In genomic region chr3:59140941-59141340, GRCm38 (mm10) we compare ENCODE assay signal across 25 mouse cellular contexts. TPM values are rescaled to one million over a fixed set of nuclear protein-coding genes. Genes with fewer than 3 reads are reported as not detected.
A peak's percentile ranks its signal among the peaks of the same experiment; 100 is the strongest.
DNase-seq lines count a peak whose midpoint lies in the region; ATAC-seq and TF ChIP-seq lines count a peak whose summit lies in the region.
"Not testable (repeated sequence)": the region's sequence is repeated elsewhere in the genome, so short reads cannot be mapped to it uniquely, and the experiment has no call there.
"Had no signal": no experiment of that assay in that cellular context is flagged by ENCODE, and none has a peak within 500 bp of the region (broad histone marks: within the 10 kb centered on the region; RNA-seq: fewer than 3 reads in every experiment).

No protein-coding gene starts in this region.

- not testable (repeated sequence) for H3K9me3 ChIP-seq in heart, embryonic 13.5 days; lung, embryonic 14.5 days (ENCODE audit: low read depth, low read length)

- H3K4me1 ChIP-seq in heart, embryonic 13.5 days = peaks cover 32% of the 10 kb centered on the region
- H3K4me1 ChIP-seq in lung, embryonic 14.5 days (ENCODE audit: insufficient read depth) = peaks cover 13% of the 10 kb centered on the region; the same call in 1 of the 2 replicates

- H3K36me3 ChIP-seq in heart, embryonic 13.5 days; lung, embryonic 14.5 days (ENCODE audit: insufficient read depth): not testable (repeated sequence)

- WGBS in heart, embryonic 13.5 days = 73% methylated on average over 4 of the region's 4 CpGs
- WGBS in lung, embryonic 14.5 days = 65% methylated on average over 4 of the region's 4 CpGs

- not testable (repeated sequence) for TF ChIP-seq CTCF in lung, embryonic 14.5 days (IDR thresholded peaks at IDR 0.05; ENCODE audit: low read depth)

- peak; percentile 85 for ATAC-seq in frontal cortex, adult (ENCODE audit: low TSS enrichment)
- not testable (repeated sequence) for ATAC-seq in heart, embryonic 13.5 days (ENCODE audit: extremely low read depth, insufficient number of reproducible peaks, low FRiP score, low TSS enrichment); lung, embryonic 14.5 days (ENCODE audit: insufficient read depth)

- not testable (repeated sequence) for H3K27me3 ChIP-seq in heart, embryonic 13.5 days (replicated peaks); lung, embryonic 14.5 days (ENCODE audit: insufficient read depth, low read length)

- peak; percentile 88 for DNase-seq in 3T3-L1 (ENCODE audit: low read depth, low spot score)
- peak; percentile 38 for DNase-seq in adrenal gland, postnatal 14 days
- DNase-seq in lung, embryonic 14.5 days = peak; percentile 34
- peak; percentile 40 for DNase-seq in right cerebral cortex, adult 18-20 months

- not testable (repeated sequence) for H3K4me3 ChIP-seq in heart, embryonic 13.5 days; lung, embryonic 14.5 days (ENCODE audit: low read depth, low read length)

- 0 out of 2 replicates have a peak overlapping the region, but pooled peaks have one; percentile 36 for H3K27ac ChIP-seq in heart, embryonic 13.5 days (replicated peaks)
- H3K27ac ChIP-seq in lung, embryonic 14.5 days (ENCODE audit: low read depth) = peak overlapping the region; percentile 77; the same call in 1 of the 2 replicates

- not testable (repeated sequence) for H3K9ac ChIP-seq in heart, embryonic 13.5 days; lung, embryonic 14.5 days

- not testable (repeated sequence) for H3K4me2 ChIP-seq in heart, embryonic 13.5 days; lung, embryonic 14.5 days

RNA-seq across cellular contexts. Expression of gene P2ry14, which starts 12.5 kb away (rescaled TPM):
- total RNA-seq in adrenal gland, postnatal 14 days (2021) = 11.7 and 17.6 TPM in 2 replicates
- 1.7 and 2.3 TPM in 2 replicates for polyA plus RNA-seq in heart, embryonic 13.5 days (2015; fragmentation: Nextera tagmentation; extraction: Ambion mirVana)
- polyA plus RNA-seq in lung, embryonic 14.5 days (2014; fragmentation: Nextera tagmentation; extraction: Ambion mirVana) = 11.7 and 14.7 TPM in 2 replicates
- polyA plus RNA-seq: erythroblast, embryonic 14.5 days; G1E had no signal

RNA-seq across cellular contexts. Expression of gene Gpr171, which starts 39.3 kb away (rescaled TPM):
- total RNA-seq in adrenal gland, postnatal 14 days (2021) = 0.59 and 2.6 TPM in 2 replicates
- polyA plus RNA-seq in heart, embryonic 13.5 days (2015; fragmentation: Nextera tagmentation; extraction: Ambion mirVana) = 0.66 and 0.68 TPM in 2 replicates
- 0.80 and 0.84 TPM in 2 replicates for polyA plus RNA-seq in lung, embryonic 14.5 days (2014; fragmentation: Nextera tagmentation; extraction: Ambion mirVana)
- total RNA-seq: gastrocnemius, postnatal 36 days; heart, postnatal 4 days; hindbrain, postnatal 0 days had no signal
- polyA plus RNA-seq: cerebellum, adult 2 months; erythroblast, embryonic 14.5 days; G1E had no signal

RNA-seq across cellular contexts. Expression of gene Gpr87, which starts 54.0 kb away (rescaled TPM):
- not detected in 2 replicates for total RNA-seq in adrenal gland, postnatal 14 days (2021)
- not detected in 2 replicates for polyA plus RNA-seq in heart, embryonic 13.5 days (2015; fragmentation: Nextera tagmentation; extraction: Ambion mirVana)
- 0.22 TPM in 1 of 2 replicates, not detected in the other for polyA plus RNA-seq in lung, embryonic 14.5 days (2014; fragmentation: Nextera tagmentation; extraction: Ambion mirVana)
- total RNA-seq: adrenal gland, adult 8-10 months; adrenal gland, postnatal 36 days; CH12.LX; gastrocnemius, adult 18-20 months; gastrocnemius, postnatal 10 days; gastrocnemius, postnatal 36 days; granulocyte monocyte progenitor cell, adult 5-6 weeks; heart, adult 8-10 months; heart, postnatal 14 days; heart, postnatal 4 days; hindbrain, postnatal 0 days had no signal
- polyA plus RNA-seq: cerebellum, adult 2 months; erythroblast, embryonic 14.5 days; G1E; heart, embryonic 11.5 days; hindbrain, embryonic 11.5 days; hindbrain, embryonic 14.5 days; inflammation-experienced regulatory T-cells, adult 6 months; intestine, embryonic 16.5 days had no signal

Comparison
In these comparisons a context has a peak if more than half of its experiments do, and no peak if none do; other contexts are left out.
1. DNase-seq: peak in every context shown above with its lines; median percentile 88 in 3T3-L1; 40 in right cerebral cortex, adult 18-20 months; 38 in adrenal gland, postnatal 14 days; 34 in lung, embryonic 14.5 days.